Mouse (Mus musculus) hindbrain, embryonic 11.5 days (tissue): ENCODE data around the gene Tmem50b. TPM values are rescaled to one million over a fixed set of nuclear protein-coding genes. Genes with fewer than 3 reads are reported as not detected.
"Not testable (repeated sequence)": the region's sequence is repeated elsewhere in the genome, so short reads cannot be mapped to it uniquely, and the experiment has no call there.

ENCODE experiments used
- ATAC-seq: fragments of 200-750 bp; cut with Nextera tagmentation; 2 replicates; pipeline ENCODE4 v1.8.0; 2017; ENCODE audit warnings: mild to moderate bottlenecking, moderate TSS enrichment, moderate library complexity; ENCODE audit not compliant: low FRiP score
- DNase-seq: peaks from one replicate; pipeline ENCODE4 v3.0.0-alpha.2; 2015; ENCODE audit warnings: low spot score
- H3K27ac ChIP-seq: fragments of 300-500 bp; sonication (generic); 2 replicates; pipeline ENCODE4 v1.5.1; 2014; ENCODE audit warnings: mild to moderate bottlenecking, low read depth, low read length
- H3K27me3 ChIP-seq: fragments of 300-500 bp; sonication (generic); 2 replicates; pipeline ENCODE4 v1.6.1; 2014; ENCODE audit warnings: mild to moderate bottlenecking, low read length, moderate library complexity, mixed read lengths; ENCODE audit not compliant: control insufficient read depth, insufficient read depth
- H3K36me3 ChIP-seq: fragments of 300-500 bp; sonication (generic); 2 replicates; pipeline ENCODE4 v1.6.1; 2014; ENCODE audit warnings: mild to moderate bottlenecking, low read length, moderate library complexity, mixed read lengths; ENCODE audit not compliant: control insufficient read depth, insufficient read depth
- H3K4me1 ChIP-seq: fragments of 300-500 bp; sonication (generic); replicated peaks from 2 replicates; pipeline ENCODE4 v1.6.1; 2014; ENCODE audit warnings: low read length, mixed read lengths; ENCODE audit not compliant: control insufficient read depth, insufficient read depth
- H3K4me2 ChIP-seq: fragments of 300-500 bp; sonication (generic); replicated peaks from 2 replicates; pipeline ENCODE4 v1.6.1; 2014; ENCODE audit warnings: mild to moderate bottlenecking, low read depth, low read length
- H3K4me3 ChIP-seq: fragments of 300-500 bp; sonication (generic); 2 replicates; pipeline ENCODE4 v1.5.1; 2014; ENCODE audit warnings: low read depth, low read length
- H3K9ac ChIP-seq: fragments of 300-500 bp; sonication (generic); 2 replicates; pipeline ENCODE4 v1.6.1; 2014; ENCODE audit warnings: low read depth, low read length
- H3K9me3 ChIP-seq: fragments of 300-500 bp; sonication (generic); 2 replicates; pipeline ENCODE4 v1.6.1; 2016; ENCODE audit warnings: low read length; ENCODE audit not compliant: control insufficient read depth
- WGBS: fragments of 180-500 bp; shearing (Covaris S2); extraction: QIAGEN DNeasy Blood & Tissue Kit; methylation state at CpG from one replicate; pipeline ENCODE4 v1.1.7; 2014; 5-methylcytosine and 5-hydroxymethylcytosine counted together
- polyA plus RNA-seq: library from polyadenylated mRNA; unstranded; fragments of >200 nt; fragmentation: Nextera tagmentation; extraction: Ambion mirVana; gene quantifications from 2 replicates; pipeline ENCODE4 v1.2.1, GENCODE M21; 2014

The Tmem50b gene
- polyA plus RNA-seq, 1 experiment from 2014 or later, result 55.9 TPM

GRCm38 (mm10) chr16:91534477-91534876 lies 63.1 kb downstream of the Tmem50b start:
- Histone ChIP-seq H3K27ac (no peak overlapping the region), H3K4me1 (no peaks in the 10 kb centered on the region), H3K4me2 (no peak overlapping the region), H3K4me3 (no peak overlapping the region), H3K36me3 (no peaks in the 10 kb centered on the region), H3K9me3 (no peaks in the 10 kb centered on the region), H3K9ac (no peak overlapping the region), H3K27me3 (no peaks in the 10 kb centered on the region)
- peak; percentile 97 for DNase-seq
- WGBS, result 52% methylated on average over 13 of the region's 13 CpGs
- ATAC-seq, result no peak

GRCm38 (mm10) chr16:91533097-91534001 lies 64.3 kb downstream of the Tmem50b start:
- Histone ChIP-seq H3K4me1 (no peaks in the 10 kb centered on the region), H3K27me3 (no peaks in the 10 kb centered on the region), H3K9me3 (no peaks in the 10 kb centered on the region), H3K4me3 (no peak overlapping the region), H3K9ac (no peak overlapping the region), H3K36me3 (no peaks in the 10 kb centered on the region), H3K4me2 (no peak overlapping the region), H3K27ac (no peak overlapping the region)
- 78% methylated on average over 23 of the region's 23 CpGs for WGBS
- DNase-seq (no peak), ATAC-seq (no peak)

- no peaks in the 10 kb centered on the region for H3K27me3 ChIP-seq
- H3K9ac ChIP-seq, result no peak overlapping the region
- WGBS, result 50% methylated on average over 2 of the region's 2 CpGs
- H3K27ac ChIP-seq, result no peak overlapping the region
- no peaks in the 10 kb centered on the region for H3K36me3 ChIP-seq
- H3K4me2 ChIP-seq, result no peak overlapping the region
- no peaks in the 10 kb centered on the region for H3K4me1 ChIP-seq
- no peak overlapping the region for H3K4me3 ChIP-seq
- no peak for DNase-seq
- H3K9me3 ChIP-seq, result no peaks in the 10 kb centered on the region
- ATAC-seq, result no peak
Observed at GRCm38 (mm10) chr16:91532429-91532828, 65.2 kb downstream of the Tmem50b start.

- H3K27me3 ChIP-seq, result no peaks in the 10 kb centered on the region
- H3K9me3 ChIP-seq, result no peaks in the 10 kb centered on the region
- no peak for ATAC-seq
- DNase-seq, result no peak
- H3K4me1 ChIP-seq, result no peaks in the 10 kb centered on the region
- 93% methylated on average over 6 of the region's 6 CpGs for WGBS
- no peak overlapping the region for H3K4me2 ChIP-seq
- no peak overlapping the region for H3K4me3 ChIP-seq
- H3K9ac ChIP-seq, result no peak overlapping the region
- no peaks in the 10 kb centered on the region for H3K36me3 ChIP-seq
- no peak overlapping the region for H3K27ac ChIP-seq
Observed at GRCm38 (mm10) chr16:91531856-91532255, 65.7 kb downstream of the Tmem50b start.

- H3K4me3 ChIP-seq, ATAC-seq, H3K9ac ChIP-seq, H3K27me3 ChIP-seq, H3K27ac ChIP-seq, H3K4me2 ChIP-seq, DNase-seq, H3K9me3 ChIP-seq, H3K36me3 ChIP-seq, H3K4me1 ChIP-seq: not testable (repeated sequence)
- 81% methylated on average over 4 of the region's 4 CpGs for WGBS
Observed at GRCm38 (mm10) chr16:91530830-91531229, 66.8 kb downstream of the Tmem50b start.

GRCm38 (mm10) chr16:91528578-91528977 lies 69.0 kb downstream of the Tmem50b start:
- no peaks in the 10 kb centered on the region for H3K4me1 ChIP-seq
- no peak overlapping the region for H3K27ac ChIP-seq
- H3K27me3 ChIP-seq, result no peaks in the 10 kb centered on the region
- no peaks in the 10 kb centered on the region for H3K36me3 ChIP-seq
- 91% methylated on average over 9 of the region's 9 CpGs for WGBS
- H3K4me2 ChIP-seq, result no peak overlapping the region
- DNase-seq (no peak), ATAC-seq (no peak)
- no peak overlapping the region for H3K4me3 ChIP-seq
- H3K9me3 ChIP-seq, result no peaks in the 10 kb centered on the region
- no peak overlapping the region for H3K9ac ChIP-seq

GRCm38 (mm10) chr16:91527500-91527899 lies 70.1 kb downstream of the Tmem50b start:
- Histone ChIP-seq H3K27ac (no peak overlapping the region), H3K36me3 (no peaks in the 10 kb centered on the region)
- 73% methylated on average over 5 of the region's 5 CpGs for WGBS

GRCm38 (mm10) chr16:91527051-91527450 lies 70.5 kb downstream of the Tmem50b start:
- Histone ChIP-seq H3K27ac (no peak overlapping the region), H3K9me3 (no peaks in the 10 kb centered on the region), H3K9ac (no peak overlapping the region), H3K4me2 (no peak overlapping the region), H3K4me3 (no peak overlapping the region), H3K36me3 (no peaks in the 10 kb centered on the region), H3K27me3 (no peaks in the 10 kb centered on the region), H3K4me1 (no peaks in the 10 kb centered on the region)
- DNase-seq (no peak), ATAC-seq (no peak)
- WGBS, result 77% methylated on average over 10 of the region's 10 CpGs

More at GRCm38 (mm10) chr16:91527500-91527899, 70.1 kb downstream of the Tmem50b start:
- ATAC-seq (no peak), DNase-seq (no peak)
- H3K4me2 ChIP-seq, result no peak overlapping the region
- no peaks in the 10 kb centered on the region for H3K4me1 ChIP-seq
- H3K9ac ChIP-seq, result no peak overlapping the region
- no peaks in the 10 kb centered on the region for H3K9me3 ChIP-seq
- H3K4me3 ChIP-seq, result no peak overlapping the region
- no peaks in the 10 kb centered on the region for H3K27me3 ChIP-seq

GRCm38 (mm10) chr16:91526274-91526673 lies 71.3 kb downstream of the Tmem50b start:
- ATAC-seq, result no peak

More at GRCm38 (mm10) chr16:91526274-91526673, 71.3 kb downstream of the Tmem50b start:
- Histone ChIP-seq H3K4me3 (no peak overlapping the region), H3K9me3 (no peaks in the 10 kb centered on the region), H3K9ac (no peak overlapping the region), H3K27me3 (no peaks in the 10 kb centered on the region), H3K4me2 (no peak overlapping the region), H3K27ac (no peak overlapping the region), H3K4me1 (no peaks in the 10 kb centered on the region), H3K36me3 (no peaks in the 10 kb centered on the region)
- DNase-seq, result no peak
- 95% methylated on average over 6 of the region's 6 CpGs for WGBS
